Mouse (Mus musculus) midbrain, embryonic 14.5 days (tissue): Measurements from ENCODE around the gene Capn11. TPM values are rescaled to one million over a fixed set of nuclear protein-coding genes. Genes with fewer than 3 reads are reported as not detected.

ENCODE experiments used
- ATAC-seq: fragments of 200-750 bp; cut with Nextera tagmentation; 2 replicates; pipeline ENCODE4 v1.8.0; 2017; ENCODE audit warnings: moderate number of reproducible peaks, moderate library complexity; ENCODE audit not compliant: low FRiP score, low TSS enrichment
- DNase-seq: peaks from one replicate; pipeline ENCODE4 v3.0.0-alpha.2; 2015
- H3K27ac ChIP-seq: fragments of 300-500 bp; sonication (generic); replicated peaks from 2 replicates; pipeline ENCODE4 v1.5.1; 2014; ENCODE audit warnings: mild to moderate bottlenecking, low read depth, low read length, moderate library complexity
- H3K27me3 ChIP-seq: fragments of 300-500 bp; sonication (generic); 2 replicates; pipeline ENCODE4 v1.6.1; 2014; ENCODE audit warnings: low read length, control low read depth, mixed read lengths; ENCODE audit not compliant: control insufficient read depth, insufficient read depth
- H3K36me3 ChIP-seq: fragments of 300-500 bp; sonication (generic); 2 replicates; pipeline ENCODE4 v1.6.1; 2014; ENCODE audit warnings: low read length, control low read depth; ENCODE audit not compliant: control insufficient read depth, insufficient read depth
- H3K4me1 ChIP-seq: fragments of 300-500 bp; sonication (generic); 2 replicates; pipeline ENCODE4 v1.6.1; 2014; ENCODE audit warnings: mild to moderate bottlenecking, antibody characterized with exemption, low read length, control low read depth; ENCODE audit not compliant: control insufficient read depth, insufficient read depth
- H3K4me2 ChIP-seq: fragments of 300-500 bp; sonication (generic); 2 replicates; pipeline ENCODE4 v1.6.1; 2014; ENCODE audit warnings: mild to moderate bottlenecking, low read length, moderate library complexity
- H3K4me3 ChIP-seq: fragments of 300-500 bp; sonication (generic); replicated peaks from 2 replicates; pipeline ENCODE4 v1.5.1; 2014; ENCODE audit warnings: low read depth, low read length
- H3K9ac ChIP-seq: fragments of 300-500 bp; sonication (generic); replicated peaks from 2 replicates; pipeline ENCODE4 v1.6.1; 2014; ENCODE audit warnings: mild to moderate bottlenecking, low read length, moderate library complexity
- H3K9me3 ChIP-seq: fragments of 300-500 bp; sonication (generic); 2 replicates; pipeline ENCODE4 v1.6.1; 2016; ENCODE audit warnings: low read length, control low read depth, mixed read lengths; ENCODE audit not compliant: control insufficient read depth
- WGBS: fragments of 180-500 bp; shearing (Covaris S2); extraction: QIAGEN DNeasy Blood & Tissue Kit; methylation state at CpG from one replicate; pipeline ENCODE4 v1.1.7; 2014; 5-methylcytosine and 5-hydroxymethylcytosine counted together
- polyA plus RNA-seq: library from polyadenylated mRNA; unstranded; fragments of >200 nt; fragmentation: Nextera tagmentation; extraction: Ambion mirVana; gene quantifications from 2 replicates; pipeline ENCODE4 v1.2.1, GENCODE M21; 2014

Capn11 gene
- polyA plus RNA-seq, 1 experiment from 2014 or later, result 2.4 TPM

DNA sequence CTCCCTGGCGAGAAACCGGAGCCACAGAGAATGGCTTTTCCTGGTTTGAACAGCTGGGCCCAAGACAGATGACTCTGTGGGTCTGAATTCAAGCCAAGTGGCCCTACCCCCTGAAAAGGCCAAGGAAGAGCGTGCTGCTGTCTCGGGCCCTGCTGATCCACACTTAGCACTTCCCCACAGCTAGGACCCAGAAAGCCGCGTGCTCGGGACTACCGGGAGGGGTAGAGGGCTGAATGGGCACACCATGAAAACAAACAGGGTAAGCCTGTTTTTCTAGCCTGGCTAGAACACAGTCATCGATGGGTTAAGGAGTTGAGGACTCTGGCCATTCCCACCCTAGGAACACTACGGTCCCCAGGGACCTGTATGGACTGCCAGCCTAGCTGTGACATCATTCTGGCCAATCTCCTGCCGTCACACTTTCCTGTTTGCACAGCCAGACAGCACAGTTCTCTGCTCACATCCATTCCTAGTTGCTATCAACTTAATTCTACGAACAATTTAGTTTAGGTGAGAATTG lies 78.1 kb downstream of the Capn11 start:
- Histone ChIP-seq H3K36me3 (no peaks in the 10 kb centered on the region), H3K27me3 (no peaks in the 10 kb centered on the region), H3K9ac (no peak overlapping the region), H3K4me1 (peaks cover 13% of the 10 kb centered on the region; the same call in 1 of the 2 replicates), H3K4me3 (no peak overlapping the region), H3K27ac (no peak overlapping the region), H3K4me2 (no peak overlapping the region), H3K9me3 (no peaks in the 10 kb centered on the region)
- ATAC-seq (no peak), DNase-seq (no peak)
- WGBS, result 52% methylated on average over 12 of the region's 12 CpGs

Other genes with a start within 250 kb of the Capn11 start
- 60.0 and 69.9 TPM in 2 replicates for gene Cdc5l, start 225.6 kb downstream of the Capn11 start, polyA plus RNA-seq
- gene Spats1, start 183.9 kb downstream of the Capn11 start, polyA plus RNA-seq, result 2.1 and 3.1 TPM in 2 replicates
- 13.6 and 14.8 TPM in 2 replicates for gene Aars2, start 152.5 kb downstream of the Capn11 start, polyA plus RNA-seq
- gene Tcte1, start 135.9 kb downstream of the Capn11 start, polyA plus RNA-seq, result 3.0 and 5.8 TPM in 2 replicates
- 20.4 and 24.1 TPM in 2 replicates for gene Tmem151b, start 109.6 kb downstream of the Capn11 start, polyA plus RNA-seq
- gene Nfkbie, start 103.6 kb downstream of the Capn11 start, polyA plus RNA-seq, result 4.2 and 4.9 TPM in 2 replicates
- gene Slc35b2, start 95.5 kb downstream of the Capn11 start, polyA plus RNA-seq, result 73.0 and 77.1 TPM in 2 replicates
- 1,248 and 1,388 TPM in 2 replicates for gene Hsp90ab1, start 86.1 kb downstream of the Capn11 start, polyA plus RNA-seq
- gene Slc29a1, start 59.7 kb downstream of the Capn11 start, polyA plus RNA-seq, result 21.2 and 33.2 TPM in 2 replicates
- not detected in 2 replicates for gene Mymx, start 57.2 kb downstream of the Capn11 start, polyA plus RNA-seq
- 110 and 139 TPM in 2 replicates for gene Mrpl14, start 27.0 kb upstream of the Capn11 start, polyA plus RNA-seq
- 123 and 130 TPM in 2 replicates for gene Tmem63b, start 27.6 kb upstream of the Capn11 start, polyA plus RNA-seq
- gene 1600014C23Rik, start 74.5 kb upstream of the Capn11 start, polyA plus RNA-seq, result 0.47 TPM in 1 of 2 replicates, not detected in the other